Mouse (Mus musculus) heart, postnatal 0 days (tissue): ENCODE measurements at regions not wholly inside any gene's neighbourhood (a gene's known extent, or its start where the extent isn't known, plus 50 kb on each side); places are given as distances from the start of the nearest gene placed in this dataset.

Source experiments
- ATAC-seq: fragments of 200-750 bp; cut with Nextera tagmentation; 2 replicates; pipeline ENCODE4 v1.8.0; 2017; ENCODE audit warnings: low read depth, moderate number of reproducible peaks, moderate library complexity; ENCODE audit not compliant: insufficient read depth
- DNase-seq: peaks from one replicate; pipeline ENCODE4 v3.0.0-alpha.2; 2016; ENCODE audit warnings: low spot score
- H3K27ac ChIP-seq: fragments of 300-500 bp; sonication (generic); 2 replicates; pipeline ENCODE4 v1.5.1; 2014; ENCODE audit warnings: low read depth, mild to moderate bottlenecking
- H3K27me3 ChIP-seq: fragments of 300-500 bp; sonication (generic); 2 replicates; pipeline ENCODE4 v1.6.1; 2014; ENCODE audit warnings: low read length, mixed read lengths; ENCODE audit not compliant: control insufficient read depth, insufficient read depth
- H3K36me3 ChIP-seq: fragments of 300-500 bp; sonication (generic); replicated peaks from 2 replicates; pipeline ENCODE4 v1.6.1; 2014; ENCODE audit warnings: low read length, mixed read lengths; ENCODE audit not compliant: control insufficient read depth, insufficient read depth
- H3K4me1 ChIP-seq: fragments of 300-500 bp; sonication (generic); 2 replicates; pipeline ENCODE4 v1.6.1; 2014; ENCODE audit warnings: antibody characterized with exemption; ENCODE audit not compliant: control insufficient read depth, insufficient read depth
- H3K4me2 ChIP-seq: fragments of 300-500 bp; sonication (generic); 2 replicates; pipeline ENCODE4 v1.6.1; 2014; ENCODE audit warnings: low read depth, mild to moderate bottlenecking, low read length, moderate library complexity
- H3K4me3 ChIP-seq: fragments of 300-500 bp; sonication (generic); 2 replicates; pipeline ENCODE4 v1.5.1; 2014; ENCODE audit warnings: low read depth, low read length
- H3K9ac ChIP-seq: fragments of 300-500 bp; sonication (generic); replicated peaks from 2 replicates; pipeline ENCODE4 v1.6.1; 2014; ENCODE audit warnings: low read depth, low read length, mixed read lengths
- H3K9me3 ChIP-seq: fragments of 300-500 bp; sonication (generic); replicated peaks from 2 replicates; pipeline ENCODE4 v1.6.1; 2016; ENCODE audit warnings: low read length; ENCODE audit not compliant: control insufficient read depth
- CTCF ChIP-seq: IDR thresholded peaks from 2 replicates; pipeline ENCODE4 v1.5.1; 2016; ENCODE audit warnings: antibody characterized with exemption, control low read depth, low read depth
- EP300 ChIP-seq: IDR thresholded peaks from 2 replicates; pipeline ENCODE4 v1.6.1; 2016; ENCODE audit warnings: antibody characterized with exemption, low read depth
- WGBS: fragments of 180-500 bp; shearing (Covaris S2); extraction: QIAGEN DNeasy Blood & Tissue Kit; methylation state at CpG from one replicate; pipeline ENCODE4 v1.1.7; 2014; 5-methylcytosine and 5-hydroxymethylcytosine counted together

DNA sequence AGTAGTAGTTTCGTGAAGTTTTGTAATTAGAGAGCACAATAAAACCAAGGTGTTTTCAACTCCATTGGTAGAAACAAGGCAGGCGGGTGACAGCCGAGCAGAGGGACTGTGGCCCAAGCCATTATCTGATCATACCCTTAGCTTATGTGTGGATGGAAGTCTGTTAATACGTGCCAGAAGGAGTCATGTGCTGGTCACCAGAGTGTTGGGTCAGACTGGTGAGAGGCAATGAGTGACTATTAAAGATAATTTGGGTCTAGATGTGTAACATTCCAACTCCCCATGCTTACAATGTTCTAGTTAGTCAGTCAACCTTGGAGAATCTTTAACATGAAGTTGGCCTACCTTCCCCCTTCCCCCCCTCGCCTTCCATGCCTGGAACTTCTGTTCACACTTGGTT is 151.1 kb upstream of the Tsc22d1 start:
- H3K36me3 ChIP-seq, result no peaks in the 10 kb centered on the region
- H3K27me3 ChIP-seq, result no peaks in the 10 kb centered on the region
- DNase-seq (no peak), ATAC-seq (no peak)
- TF ChIP-seq EP300 (no peak), CTCF (no peak)
- 84% methylated on average over 5 of the region's 5 CpGs for WGBS
- H3K4me1 ChIP-seq, result no peaks in the 10 kb centered on the region
- H3K4me2 ChIP-seq, result no peak overlapping the region
- no peak overlapping the region for H3K4me3 ChIP-seq
- H3K9ac ChIP-seq, result no peak overlapping the region
- no peak overlapping the region for H3K27ac ChIP-seq
- H3K9me3 ChIP-seq, result no peaks in the 10 kb centered on the region

DNA sequence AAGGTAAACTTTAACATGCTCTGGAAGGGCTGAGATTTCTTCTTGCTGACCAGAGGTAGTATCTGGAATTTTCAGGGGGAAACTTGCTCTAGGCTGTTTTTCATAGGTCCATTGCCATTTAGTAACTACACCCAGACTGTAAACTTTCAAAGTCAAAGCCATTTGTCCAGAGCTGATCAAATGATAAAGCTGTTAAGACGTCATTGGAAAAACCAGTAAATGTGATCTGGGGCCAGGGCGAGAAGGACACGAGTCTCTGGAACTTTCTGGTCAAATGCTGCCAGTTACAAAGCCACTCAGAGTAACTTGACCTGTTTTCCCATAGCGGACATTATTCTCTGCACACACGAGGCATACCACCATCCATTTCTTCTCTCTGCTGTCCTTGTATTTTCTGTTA is 148.9 kb upstream of the Tsc22d1 start:
- H3K27ac ChIP-seq, result no peak overlapping the region
- H3K9me3 ChIP-seq, result no peaks in the 10 kb centered on the region
- H3K9ac ChIP-seq, result no peak overlapping the region
- no peak overlapping the region for H3K4me2 ChIP-seq
- no peak overlapping the region for H3K4me3 ChIP-seq
- WGBS, result 86% methylated on average over 5 of the region's 5 CpGs
- DNase-seq (no peak), ATAC-seq (no peak)
- no peaks in the 10 kb centered on the region for H3K36me3 ChIP-seq
- TF ChIP-seq EP300 (no peak), CTCF (no peak)
- no peaks in the 10 kb centered on the region for H3K4me1 ChIP-seq
- no peaks in the 10 kb centered on the region for H3K27me3 ChIP-seq

GRCm38 (mm10) chr14:76266249-76266648 is 148.5 kb upstream of the Tsc22d1 start:
- no peaks in the 10 kb centered on the region for H3K9me3 ChIP-seq
- 83% methylated on average over 4 of the region's 4 CpGs for WGBS
- no peaks in the 10 kb centered on the region for H3K27me3 ChIP-seq
- DNase-seq, result no peak
- no peaks in the 10 kb centered on the region for H3K36me3 ChIP-seq
- no peak overlapping the region for H3K27ac ChIP-seq
- H3K9ac ChIP-seq, result no peak overlapping the region
- TF ChIP-seq EP300, result no peak
- TF ChIP-seq CTCF, result no peak
- H3K4me2 ChIP-seq, result no peak overlapping the region
- H3K4me1 ChIP-seq, result no peaks in the 10 kb centered on the region
- H3K4me3 ChIP-seq, result no peak overlapping the region
- ATAC-seq, result no peak

DNA sequence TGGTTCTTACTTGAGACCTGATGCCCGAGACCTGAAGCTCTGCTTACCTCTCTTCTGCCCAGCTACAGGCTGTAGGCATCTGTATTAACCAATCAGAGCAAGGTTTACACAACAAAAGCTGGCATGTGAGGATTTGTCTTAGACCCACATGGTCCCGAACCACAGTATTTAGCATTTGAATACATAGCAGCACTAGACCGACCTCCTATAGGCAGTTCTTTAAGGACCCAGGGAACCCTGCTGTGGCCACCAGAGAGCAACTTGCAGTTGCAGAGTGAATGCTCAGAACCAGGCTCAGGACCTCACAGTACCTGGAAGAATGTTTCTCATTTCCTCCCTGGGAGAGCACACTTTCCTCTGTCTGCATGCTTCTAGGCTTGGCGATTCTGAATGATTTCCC is 147.7 kb upstream of the Tsc22d1 start:
- ATAC-seq, result no peak
- WGBS, result 48% methylated on average over 4 of the region's 4 CpGs
- TF ChIP-seq EP300 (no peak), CTCF (no peak)
- Histone ChIP-seq H3K4me3 (no peak overlapping the region), H3K27ac (no peak overlapping the region), H3K4me1 (no peaks in the 10 kb centered on the region), H3K36me3 (no peaks in the 10 kb centered on the region), H3K4me2 (no peak overlapping the region), H3K27me3 (no peaks in the 10 kb centered on the region), H3K9ac (no peak overlapping the region), H3K9me3 (no peaks in the 10 kb centered on the region)
- DNase-seq, result no peak

- Histone ChIP-seq H3K4me2 (no peak overlapping the region), H3K9me3 (no peaks in the 10 kb centered on the region), H3K9ac (no peak overlapping the region), H3K27me3 (no peaks in the 10 kb centered on the region), H3K36me3 (no peaks in the 10 kb centered on the region), H3K27ac (no peak overlapping the region), H3K4me3 (no peak overlapping the region), H3K4me1 (peaks cover 2% of the 10 kb centered on the region; the same call in 1 of the 2 replicates)
- WGBS, result 66% methylated on average over 11 of the region's 11 CpGs
- no peak for DNase-seq
- no peak for TF ChIP-seq CTCF
- TF ChIP-seq EP300, result no peak
- ATAC-seq, result no peak
These were observed 143.6 kb upstream of the Tsc22d1 start for GRCm38 (mm10) chr14:76271190-76271589.

DNA sequence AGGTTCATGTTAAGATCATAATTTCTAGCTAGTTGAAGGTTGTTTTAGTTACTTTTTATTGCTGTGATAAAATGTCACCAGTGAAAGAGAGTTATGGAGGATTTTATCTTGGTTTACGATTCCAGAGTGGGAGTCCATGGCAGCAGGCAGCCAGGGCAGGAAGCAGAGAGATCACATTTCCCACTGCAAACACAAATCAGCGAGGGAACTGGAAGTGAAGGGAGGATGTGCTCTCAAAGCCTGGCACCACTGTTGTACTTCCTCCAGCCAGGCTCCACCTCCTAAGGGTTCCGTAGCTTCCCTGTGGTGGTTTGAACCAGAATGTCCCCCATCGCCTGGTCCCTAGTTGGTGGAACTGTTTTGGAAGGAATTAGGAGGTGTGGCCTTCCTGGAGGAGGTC is 141.9 kb upstream of the Tsc22d1 start:
- DNase-seq, result no peak
- Histone ChIP-seq H3K27me3 (no peaks in the 10 kb centered on the region), H3K4me3 (no peak overlapping the region), H3K27ac (no peak overlapping the region), H3K9me3 (no peaks in the 10 kb centered on the region), H3K36me3 (no peaks in the 10 kb centered on the region), H3K9ac (no peak overlapping the region), H3K4me2 (no peak overlapping the region), H3K4me1 (peaks cover 9% of the 10 kb centered on the region; the same call in 1 of the 2 replicates)
- ATAC-seq, result no peak
- WGBS, result 75% methylated on average over 4 of the region's 4 CpGs
- TF ChIP-seq EP300 (no peak), CTCF (no peak)
